Mouse (Mus musculus) spleen, adult 2 months (tissue): ENCODE results near the gene Gsk3a.

ENCODE experiments used
- CTCF ChIP-seq: fragments of 200-500 bp; IDR thresholded peaks from 2 replicates; pipeline ENCODE4 v1.5.1; 2011; ENCODE audit warnings: mild to moderate bottlenecking, inconsistent platforms; ENCODE audit not compliant: insufficient read depth, insufficient read length, insufficient replicate concordance; ENCODE audit errors: extremely low read depth
- POLR2A ChIP-seq: fragments of 200-500 bp; IDR thresholded peaks from 2 replicates; pipeline ENCODE4 v1.6.1; 2011; ENCODE audit warnings: low read depth, low read length, inconsistent platforms

DNA sequence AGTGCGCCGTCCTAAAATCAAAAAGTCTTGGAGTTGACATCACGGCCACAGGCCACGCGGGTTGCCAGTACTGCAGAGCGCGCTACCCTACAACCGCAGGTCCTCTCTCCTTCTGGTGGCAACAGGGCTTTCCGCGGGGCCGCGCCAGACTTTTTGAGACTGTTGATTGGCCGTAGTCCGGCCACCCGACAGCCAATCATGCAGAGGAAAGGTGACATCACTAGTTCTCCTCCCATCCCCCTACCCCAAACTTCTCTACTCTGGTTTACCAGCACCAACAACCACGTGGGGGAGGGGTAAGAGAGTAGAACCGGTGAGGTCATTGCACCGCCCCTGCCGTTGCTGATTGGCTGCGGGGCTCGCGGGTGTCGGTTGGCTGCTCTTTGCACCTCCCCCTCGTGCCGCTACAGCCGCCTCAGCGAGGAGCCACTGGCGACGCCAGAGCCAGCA, 29.7 kb upstream of the Gsk3a start, which contains the start of gene Cic:
- TF ChIP-seq POLR2A (no peak), CTCF (no peak)
